ENCODE assay signal across 19 mouse cellular contexts in the genomic region with DNA sequence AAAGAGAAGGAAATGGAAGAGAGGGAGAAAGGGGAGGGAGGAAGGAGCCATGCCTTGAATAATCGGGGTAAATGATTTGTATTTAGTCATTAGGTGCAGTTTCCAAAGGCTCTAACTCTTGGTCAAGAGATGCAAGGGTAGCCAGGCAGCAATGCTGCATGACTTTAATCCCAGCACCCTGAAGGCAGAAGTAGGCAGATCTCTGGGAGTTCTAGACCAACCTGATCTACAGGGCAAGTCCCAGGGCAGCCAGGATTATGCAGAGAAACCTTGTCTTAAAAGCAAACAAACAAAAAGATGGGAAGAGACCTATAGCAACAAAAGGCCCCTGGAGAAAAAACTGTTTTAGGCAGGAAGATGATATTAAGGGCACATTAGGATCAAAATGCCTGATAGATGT. TPM values are rescaled to one million over a fixed set of nuclear protein-coding genes. Genes with fewer than 3 reads are reported as not detected.
A peak's percentile ranks its signal among the peaks of the same experiment; 100 is the strongest.
DNase-seq lines count a peak whose midpoint lies in the region; ATAC-seq lines count a peak whose summit lies in the region.
"Had no signal": no experiment of that assay in that cellular context is flagged by ENCODE, and none has a peak within 500 bp of the region (broad histone marks: within the 10 kb centered on the region; RNA-seq: fewer than 3 reads in every experiment).

No protein-coding gene starts in this region.

- H3K9ac ChIP-seq in hindbrain, embryonic 14.5 days, result no peak overlapping the region
- no peak overlapping the region; the same call in 1 of the 2 replicates for H3K9ac ChIP-seq in hindbrain, embryonic 16.5 days (ENCODE audit: low read depth, low read length)
- H3K9ac ChIP-seq in neural tube, embryonic 13.5 days, result no peak overlapping the region
- no peak overlapping the region for H3K9ac ChIP-seq in liver, embryonic 15.5 days
- no peak overlapping the region for H3K9ac ChIP-seq in kidney, embryonic 14.5 days (ENCODE audit: low read depth, low read length)

- H3K27ac ChIP-seq in hindbrain, embryonic 14.5 days, result no peak overlapping the region
- no peak overlapping the region for H3K27ac ChIP-seq in hindbrain, embryonic 16.5 days (ENCODE audit: low read depth, low read length)
- H3K27ac ChIP-seq in neural tube, embryonic 13.5 days (replicated peaks), result no peak overlapping the region
- H3K27ac ChIP-seq in liver, embryonic 15.5 days (replicated peaks), result no peak overlapping the region
- H3K27ac ChIP-seq in kidney, embryonic 14.5 days (ENCODE audit: low read depth, low read length), result no peak overlapping the region
- H3K27ac ChIP-seq: macrophage; stomach, postnatal 0 days had no signal

- peaks cover 24% of the 10 kb centered on the region for H3K4me1 ChIP-seq in hindbrain, embryonic 14.5 days (replicated peaks; ENCODE audit: control insufficient read depth, insufficient read depth, low read length)
- peaks cover 7% of the 10 kb centered on the region for H3K4me1 ChIP-seq in hindbrain, embryonic 16.5 days (ENCODE audit: control insufficient read depth, insufficient read depth, low read depth, low read length)
- peaks cover 24% of the 10 kb centered on the region for H3K4me1 ChIP-seq in neural tube, embryonic 13.5 days (replicated peaks)
- peaks cover 38% of the 10 kb centered on the region for H3K4me1 ChIP-seq in liver, embryonic 15.5 days (replicated peaks)
- 0 out of 2 replicates have a peak, but pooled peaks cover 6% of the 10 kb centered on the region for H3K4me1 ChIP-seq in kidney, embryonic 14.5 days (ENCODE audit: control insufficient read depth, insufficient read depth, low read length)

- 0 out of 2 replicates have a peak, but pooled peaks cover 3% of the 10 kb centered on the region for H3K36me3 ChIP-seq in hindbrain, embryonic 14.5 days (replicated peaks; ENCODE audit: control insufficient read depth, insufficient read depth)
- H3K36me3 ChIP-seq in hindbrain, embryonic 16.5 days (ENCODE audit: control insufficient read depth, insufficient read depth, low read length), result no peaks in the 10 kb centered on the region
- peaks cover 8% of the 10 kb centered on the region for H3K36me3 ChIP-seq in neural tube, embryonic 13.5 days
- no peaks in the 10 kb centered on the region for H3K36me3 ChIP-seq in liver, embryonic 15.5 days (replicated peaks)
- H3K36me3 ChIP-seq in kidney, embryonic 14.5 days (ENCODE audit: control insufficient read depth, insufficient read depth, low read length), result no peaks in the 10 kb centered on the region

- WGBS in hindbrain, embryonic 14.5 days, result 70% methylated on average over 1 of the region's 1 CpGs
- WGBS in hindbrain, embryonic 16.5 days, result 63% methylated on average over 1 of the region's 1 CpGs
- 70% methylated on average over 1 of the region's 1 CpGs for WGBS in neural tube, embryonic 13.5 days
- 32% methylated on average over 1 of the region's 1 CpGs for WGBS in liver, embryonic 15.5 days (ENCODE audit: insufficient replicate concordance)
- 71% methylated on average over 1 of the region's 1 CpGs for WGBS in kidney, embryonic 14.5 days

- peaks cover 17% of the 10 kb centered on the region; the same call in 1 of the 2 replicates for H3K27me3 ChIP-seq in hindbrain, embryonic 14.5 days (ENCODE audit: control insufficient read depth, insufficient read depth, low read length)
- H3K27me3 ChIP-seq in hindbrain, embryonic 16.5 days (replicated peaks; ENCODE audit: control insufficient read depth, insufficient read depth, low read length), result no peaks in the 10 kb centered on the region; the same call in 1 of the 2 replicates
- H3K27me3 ChIP-seq in neural tube, embryonic 13.5 days, result peaks cover 13% of the 10 kb centered on the region
- H3K27me3 ChIP-seq in liver, embryonic 15.5 days, result 0 out of 2 replicates have a peak, but pooled peaks cover 7% of the 10 kb centered on the region
- no peaks in the 10 kb centered on the region for H3K27me3 ChIP-seq in kidney, embryonic 14.5 days (ENCODE audit: control insufficient read depth, insufficient read depth, low read length)

- no peak for ATAC-seq in hindbrain, embryonic 14.5 days (ENCODE audit: low FRiP score)
- no peak for ATAC-seq in hindbrain, embryonic 16.5 days
- no peak for ATAC-seq in neural tube, embryonic 13.5 days (ENCODE audit: low read depth)
- ATAC-seq in liver, embryonic 15.5 days (ENCODE audit: insufficient read depth), result no peak
- no peak for ATAC-seq in activated CD4-positive, CD25-positive, alpha-beta regulatory T cell, adult 4 months
- ATAC-seq in kidney, embryonic 14.5 days (ENCODE audit: low FRiP score, low TSS enrichment), result no peak
- ATAC-seq: lung, postnatal 0 days had no signal

- no peak overlapping the region for H3K4me3 ChIP-seq in hindbrain, embryonic 14.5 days (replicated peaks; ENCODE audit: low read length)
- no peak overlapping the region for H3K4me3 ChIP-seq in hindbrain, embryonic 16.5 days (ENCODE audit: low read length)
- no peak overlapping the region for H3K4me3 ChIP-seq in neural tube, embryonic 13.5 days
- H3K4me3 ChIP-seq in liver, embryonic 15.5 days (replicated peaks), result no peak overlapping the region
- H3K4me3 ChIP-seq in kidney, embryonic 14.5 days (ENCODE audit: low read length), result no peak overlapping the region

- peak overlapping the region; percentile 77; the same call in 1 of the 2 replicates for H3K4me2 ChIP-seq in hindbrain, embryonic 14.5 days (replicated peaks)
- H3K4me2 ChIP-seq in hindbrain, embryonic 16.5 days (ENCODE audit: low read length), result no peak overlapping the region
- H3K4me2 ChIP-seq in neural tube, embryonic 13.5 days, result peak overlapping the region; percentile 68; the same call in 1 of the 2 replicates
- H3K4me2 ChIP-seq in liver, embryonic 15.5 days, result peak overlapping the region; percentile 85; the same call in 1 of the 2 replicates
- H3K4me2 ChIP-seq in kidney, embryonic 14.5 days (replicated peaks; ENCODE audit: low read depth, low read length), result no peak overlapping the region

- H3K9me3 ChIP-seq in hindbrain, embryonic 14.5 days (ENCODE audit: control insufficient read depth, low read length), result no peaks in the 10 kb centered on the region
- H3K9me3 ChIP-seq in hindbrain, embryonic 16.5 days (ENCODE audit: control insufficient read depth, low read length), result no peaks in the 10 kb centered on the region
- 0 out of 2 replicates have a peak, but pooled peaks cover 5% of the 10 kb centered on the region for H3K9me3 ChIP-seq in neural tube, embryonic 13.5 days
- no peaks in the 10 kb centered on the region for H3K9me3 ChIP-seq in liver, embryonic 15.5 days (replicated peaks)
- H3K9me3 ChIP-seq in kidney, embryonic 14.5 days (ENCODE audit: control insufficient read depth, low read length), result peaks cover 9% of the 10 kb centered on the region; the same call in 1 of the 2 replicates
- H3K9me3 ChIP-seq: limb, embryonic 10.5 days had no signal

- no peak for DNase-seq in hindbrain, embryonic 14.5 days (ENCODE audit: low spot score)
- DNase-seq in neural tube, embryonic 10.5 days (ENCODE audit: extremely low spot score, low spot score), result no peak
- DNase-seq: adrenal gland, postnatal 14 days; B cell, adult 2 months; cerebellum, adult 8-10 months; gastrocnemius, postnatal 14 days; heart, adult 2 months; kidney, adult 2 months; kidney, postnatal 14 days; right cerebral cortex, postnatal 14 days had no signal

RNA-seq across cellular contexts. Expression of a gene that starts 1.1 kb away (rescaled TPM):
- polyA plus RNA-seq in hindbrain, embryonic 14.5 days (2014; fragmentation: Nextera tagmentation; extraction: Ambion mirVana), result 17.7 and 18.7 TPM in 2 replicates
- polyA plus RNA-seq in hindbrain, embryonic 16.5 days (2015; fragmentation: Nextera tagmentation; extraction: Ambion mirVana), result 21.4 and 22.6 TPM in 2 replicates
- 24.8 and 25.0 TPM in 2 replicates for polyA plus RNA-seq in neural tube, embryonic 13.5 days (2015; fragmentation: Nextera tagmentation; extraction: Ambion mirVana)
- 4.0 and 4.1 TPM in 2 replicates for polyA plus RNA-seq in liver, embryonic 15.5 days (2015; fragmentation: Nextera tagmentation; extraction: Ambion mirVana)
- polyA plus RNA-seq in activated CD4-positive, CD25-positive, alpha-beta regulatory T cell, adult 4 months (2017; shearing (Covaris generic)), result 1 to 10 TPM; 9.7 to 9.8 TPM
- polyA plus RNA-seq in kidney, embryonic 14.5 days (2014; fragmentation: Nextera tagmentation; extraction: Ambion mirVana), result 9.0 and 17.0 TPM in 2 replicates

RNA-seq across cellular contexts. Expression of a gene that starts 3.9 kb away (rescaled TPM):
- polyA plus RNA-seq in hindbrain, embryonic 14.5 days (2014; fragmentation: Nextera tagmentation; extraction: Ambion mirVana), result 2.9 and 3.1 TPM in 2 replicates
- 6.1 and 7.2 TPM in 2 replicates for polyA plus RNA-seq in hindbrain, embryonic 16.5 days (2015; fragmentation: Nextera tagmentation; extraction: Ambion mirVana)
- 4.0 and 4.7 TPM in 2 replicates for polyA plus RNA-seq in neural tube, embryonic 13.5 days (2015; fragmentation: Nextera tagmentation; extraction: Ambion mirVana)
- polyA plus RNA-seq in liver, embryonic 15.5 days (2015; fragmentation: Nextera tagmentation; extraction: Ambion mirVana), result 3.0 and 3.2 TPM in 2 replicates
- polyA plus RNA-seq in activated CD4-positive, CD25-positive, alpha-beta regulatory T cell, adult 4 months (2017; shearing (Covaris generic)), result 1 to 10 TPM; 1.5 to 2.9 TPM
- polyA plus RNA-seq in kidney, embryonic 14.5 days (2014; fragmentation: Nextera tagmentation; extraction: Ambion mirVana), result 2.8 and 4.2 TPM in 2 replicates

RNA-seq across cellular contexts. Expression of a gene that starts 45.3 kb away (rescaled TPM):
- 19.1 and 29.6 TPM in 2 replicates for polyA plus RNA-seq in hindbrain, embryonic 14.5 days (2014; fragmentation: Nextera tagmentation; extraction: Ambion mirVana)
- polyA plus RNA-seq in hindbrain, embryonic 16.5 days (2015; fragmentation: Nextera tagmentation; extraction: Ambion mirVana), result 15.4 and 22.5 TPM in 2 replicates
- 17.1 and 25.1 TPM in 2 replicates for polyA plus RNA-seq in neural tube, embryonic 13.5 days (2015; fragmentation: Nextera tagmentation; extraction: Ambion mirVana)
- 15.7 and 17.0 TPM in 2 replicates for polyA plus RNA-seq in liver, embryonic 15.5 days (2015; fragmentation: Nextera tagmentation; extraction: Ambion mirVana)
- polyA plus RNA-seq in activated CD4-positive, CD25-positive, alpha-beta regulatory T cell, adult 4 months (2017; shearing (Covaris generic)), result 10 to 100 TPM; 13.5 to 17.5 TPM
- polyA plus RNA-seq in kidney, embryonic 14.5 days (2014; fragmentation: Nextera tagmentation; extraction: Ambion mirVana), result 39.5 and 54.4 TPM in 2 replicates

RNA-seq across cellular contexts. Expression of a gene that starts 45.6 kb away (rescaled TPM):
- polyA plus RNA-seq in hindbrain, embryonic 14.5 days (2014; fragmentation: Nextera tagmentation; extraction: Ambion mirVana), result 92.2 and 95.4 TPM in 2 replicates
- 50.6 and 88.5 TPM in 2 replicates for polyA plus RNA-seq in hindbrain, embryonic 16.5 days (2015; fragmentation: Nextera tagmentation; extraction: Ambion mirVana)
- 128 and 132 TPM in 2 replicates for polyA plus RNA-seq in neural tube, embryonic 13.5 days (2015; fragmentation: Nextera tagmentation; extraction: Ambion mirVana)
- 27.0 and 31.2 TPM in 2 replicates for polyA plus RNA-seq in liver, embryonic 15.5 days (2015; fragmentation: Nextera tagmentation; extraction: Ambion mirVana)
- polyA plus RNA-seq in activated CD4-positive, CD25-positive, alpha-beta regulatory T cell, adult 4 months (2017; shearing (Covaris generic)), result 10 to 100 TPM; 42.8 to 46.3 TPM
- 79.6 and 97.2 TPM in 2 replicates for polyA plus RNA-seq in kidney, embryonic 14.5 days (2014; fragmentation: Nextera tagmentation; extraction: Ambion mirVana)

Comparison
In these comparisons a context has a peak if more than half of its experiments do, and no peak if none do; other contexts are left out.
1. H3K4me2 ChIP-seq: peak in hindbrain, embryonic 14.5 days (single experiment), neural tube, embryonic 13.5 days (single experiment) and liver, embryonic 15.5 days (single experiment); none in hindbrain, embryonic 16.5 days (single experiment) and kidney, embryonic 14.5 days (single experiment).